Mouse (Mus musculus) heart, postnatal 10 days (tissue): ENCODE results near the gene Ptprr. TPM values are rescaled to one million over a fixed set of nuclear protein-coding genes. Genes with fewer than 3 reads are reported as not detected.

Source experiments
- DNase-seq, 2 experiments: peaks; one replicate each; pipeline ENCODE4 v3.0.0; 2021
- intact Hi-C: fragments of 180-260 bp; cut with DNase I; formaldehyde crosslinking; loops from one replicate; pipeline ENCODE4 v1.15.1; 2025
- total RNA-seq, 2 experiments: library from RNA; stranded (reverse); gene quantifications; 2 replicates each; pipeline ENCODE4 v1.2.3; 2021

Gene Ptprr
- total RNA-seq, 2 experiments from 2014 or later = 0.89 to 1.3 TPM

- DNase-seq = no peak
- intact Hi-C loops = no loop called here
Observed at GRCm38 (mm10) chr10:116115881-116116677, 98.1 kb downstream of the Ptprr start.

- intact Hi-C loops = no loop called here
- DNase-seq = no peak
Observed at GRCm38 (mm10) chr10:116117060-116117459, 99.0 kb downstream of the Ptprr start.

- no peak for DNase-seq
- intact Hi-C loops = no loop called here
Observed at GRCm38 (mm10) chr10:116121463-116121862, 103.5 kb downstream of the Ptprr start.

DNA sequence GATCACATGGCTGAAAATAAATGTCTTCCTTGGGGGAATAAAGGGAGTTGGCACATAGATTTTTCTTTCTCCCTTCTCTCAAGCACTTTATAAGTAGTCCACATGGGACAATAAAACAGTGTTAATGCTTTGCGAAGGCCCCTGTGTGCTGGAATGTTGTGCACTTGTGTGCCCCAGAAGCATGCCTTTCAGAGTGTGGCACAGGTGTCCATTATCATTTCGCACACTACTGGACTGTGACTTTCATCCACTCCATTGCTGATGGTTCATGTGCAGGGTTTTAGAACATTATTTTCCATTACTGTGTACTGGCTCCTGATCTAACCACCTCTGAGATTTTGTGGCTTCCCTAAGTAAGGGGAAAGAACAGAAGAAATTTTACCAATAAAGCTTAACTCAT is 105.8 kb downstream of the Ptprr start:
- no peak for DNase-seq
- intact Hi-C loops = no loop called here

DNA sequence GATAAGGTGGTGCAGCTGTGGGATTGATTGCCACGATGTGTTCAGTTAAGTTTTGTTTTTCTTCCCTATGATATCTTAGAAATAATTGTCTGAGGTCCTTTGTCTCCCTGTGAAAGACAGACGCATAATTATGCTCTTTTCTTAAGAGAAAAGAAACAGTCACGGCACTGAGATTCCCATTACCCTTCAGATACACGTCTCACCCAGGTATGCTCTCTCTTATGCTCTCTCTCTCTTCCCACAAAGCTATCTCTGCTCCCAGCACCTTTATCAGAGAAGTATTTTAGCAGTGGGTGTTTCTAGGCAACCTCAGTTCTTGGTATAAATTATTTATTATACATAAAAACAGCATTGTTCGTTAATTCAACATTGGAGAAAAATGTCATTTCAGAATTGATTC is 107.4 kb downstream of the Ptprr start:
- intact Hi-C loops = no loop called here

DNA sequence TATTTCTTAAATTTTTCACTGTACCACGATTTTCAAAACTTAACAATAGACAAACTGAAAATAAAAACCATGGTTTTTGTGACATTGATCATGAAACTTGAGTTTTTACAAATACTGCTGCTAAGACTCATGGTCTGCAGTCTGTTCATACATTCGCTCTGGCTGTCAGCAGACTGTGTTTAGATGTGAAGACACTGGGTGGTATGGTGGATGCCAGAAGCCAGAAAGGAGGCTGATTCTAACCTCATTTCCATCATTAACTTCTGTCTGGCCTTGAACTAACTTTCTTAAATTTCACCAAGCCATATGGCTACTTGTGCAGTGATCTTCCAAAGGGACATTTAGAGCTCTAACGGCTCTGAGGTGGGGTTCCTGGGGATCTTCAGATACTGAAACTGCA is 112.4 kb downstream of the Ptprr start:
- DNase-seq = no peak
- intact Hi-C loops = no loop called here

More for the DNA sequence above, 107.4 kb downstream of the Ptprr start:
- DNase-seq = no peak

GRCm38 (mm10) chr10:116131223-116131622 is 113.2 kb downstream of the Ptprr start:
- intact Hi-C loops = no loop called here

DNA sequence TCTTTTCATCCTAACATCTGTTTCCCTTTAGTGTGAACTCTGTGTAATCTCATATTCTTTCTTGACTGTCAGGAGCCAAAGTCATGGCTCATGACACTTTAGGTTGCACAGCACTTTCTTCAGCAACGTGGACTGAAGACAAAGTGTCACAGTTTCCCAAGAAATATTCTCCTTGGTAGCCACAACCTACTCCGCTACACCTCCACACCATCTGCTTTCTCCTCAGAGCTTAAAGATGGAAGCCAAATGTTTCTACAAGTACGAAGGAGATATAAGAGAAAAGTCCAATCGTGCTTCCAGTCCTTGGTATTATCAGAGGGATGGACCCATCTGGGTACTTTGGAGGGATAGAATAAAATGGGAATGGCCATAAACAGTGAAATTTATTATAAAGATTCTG is 114.2 kb downstream of the Ptprr start:
- DNase-seq = no peak
- intact Hi-C loops = no loop called here

More at GRCm38 (mm10) chr10:116131223-116131622, 113.2 kb downstream of the Ptprr start:
- DNase-seq = no peak

DNA sequence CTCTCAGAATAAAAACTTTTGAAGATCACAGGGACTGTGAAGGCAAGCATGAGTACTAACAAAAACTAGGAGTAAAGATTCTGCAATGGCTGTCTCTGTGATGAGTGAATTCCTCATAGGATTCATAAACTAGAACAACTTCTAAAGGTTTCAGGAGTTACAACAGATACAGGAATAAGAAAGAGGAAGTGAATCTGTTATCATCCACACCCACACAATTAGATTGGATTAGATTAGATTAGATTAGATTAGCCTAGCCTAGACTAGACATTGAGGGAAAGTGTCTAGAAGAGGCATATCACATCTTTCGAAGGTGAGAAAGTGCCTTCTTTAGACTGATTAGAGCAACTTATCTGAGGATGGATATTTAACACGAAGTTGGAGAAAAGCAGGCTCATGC is 117.2 kb downstream of the Ptprr start:
- intact Hi-C loops = no loop called here
- DNase-seq = no peak

DNA sequence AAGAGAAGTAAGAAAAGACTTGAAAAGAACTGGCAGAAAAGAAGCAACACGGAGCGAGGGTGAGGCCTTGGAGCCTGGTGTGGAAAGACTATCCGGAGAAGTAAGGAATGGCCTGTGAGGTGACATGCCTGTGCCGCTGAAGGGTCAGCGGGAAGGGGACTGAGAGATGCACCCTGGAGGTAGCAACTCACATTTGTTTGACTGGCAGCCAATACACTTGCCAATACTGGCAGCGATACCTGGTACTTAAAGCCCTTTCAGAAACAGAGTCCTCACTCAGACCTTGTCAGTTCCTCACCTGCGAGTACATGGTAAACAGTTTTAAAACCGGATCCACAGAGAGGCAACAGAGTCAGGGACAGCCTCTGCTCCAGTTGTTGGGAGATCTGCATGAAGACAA is 122.2 kb downstream of the Ptprr start:
- intact Hi-C loops = no loop called here
- DNase-seq = no peak

DNA sequence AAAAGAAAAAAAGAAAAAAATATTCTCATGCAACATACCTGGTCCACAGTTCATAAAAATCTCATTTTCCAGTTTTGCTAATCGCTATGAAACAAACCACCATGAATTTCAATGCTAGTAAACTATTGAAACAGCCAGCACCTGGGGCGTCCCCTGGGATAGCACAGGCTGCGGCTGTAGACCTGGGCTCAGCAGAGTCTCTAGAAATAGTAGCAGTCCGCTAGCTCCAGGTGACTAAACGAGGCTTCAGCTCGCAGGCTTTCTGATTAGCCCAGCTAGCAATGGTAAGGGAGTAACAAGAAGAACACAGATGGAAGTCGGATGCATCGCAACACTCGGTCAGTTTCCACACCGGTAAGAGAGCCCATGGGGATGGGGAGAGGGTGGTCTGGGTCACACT is 125.7 kb downstream of the Ptprr start:
- intact Hi-C loops = no loop called here
- DNase-seq = no peak

DNA sequence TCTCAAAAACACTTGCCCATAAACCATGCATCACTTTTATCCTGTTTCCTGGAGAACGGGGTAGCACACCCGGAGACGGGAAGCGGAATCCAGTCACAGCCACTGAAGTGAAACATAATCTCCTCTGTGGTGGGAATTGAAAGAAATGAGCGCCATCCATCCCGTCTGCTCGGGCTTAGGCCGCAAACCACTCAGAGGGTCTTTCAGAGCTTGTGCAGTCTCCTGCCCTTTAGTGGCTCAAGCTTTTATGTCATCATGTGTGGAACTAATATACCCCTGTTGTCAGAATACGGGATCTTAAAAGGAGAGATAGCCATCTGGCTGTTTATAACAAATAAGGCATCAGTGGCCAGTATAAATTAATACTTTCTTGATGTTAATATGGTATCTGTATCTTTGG is 128.1 kb downstream of the Ptprr start:
- intact Hi-C loops = no loop called here
- no peak for DNase-seq

GRCm38 (mm10) chr10:116154707-116155106 is 136.7 kb downstream of the Ptprr start:
- DNase-seq = no peak
- intact Hi-C loops = no loop called here

DNA sequence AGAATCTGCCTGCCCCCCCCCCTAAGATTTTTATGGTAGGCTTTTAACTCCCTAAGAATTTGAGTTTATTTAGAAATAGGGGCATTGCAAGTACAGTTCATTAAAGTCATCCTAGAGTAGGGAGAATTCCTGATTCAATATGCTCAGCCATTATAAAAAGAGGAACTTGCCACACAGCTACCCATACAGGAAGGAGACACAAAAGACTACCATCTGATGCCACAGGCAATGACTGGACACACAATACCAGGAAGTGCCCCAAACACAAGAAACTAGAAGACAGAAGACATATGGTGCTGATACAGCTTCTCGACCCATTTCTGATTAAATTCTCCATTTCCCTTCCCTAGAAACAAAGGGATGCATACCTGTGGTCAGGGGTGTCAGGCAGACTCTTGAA is 138.7 kb downstream of the Ptprr start:
- intact Hi-C loops = no loop called here
- DNase-seq = no peak

DNA sequence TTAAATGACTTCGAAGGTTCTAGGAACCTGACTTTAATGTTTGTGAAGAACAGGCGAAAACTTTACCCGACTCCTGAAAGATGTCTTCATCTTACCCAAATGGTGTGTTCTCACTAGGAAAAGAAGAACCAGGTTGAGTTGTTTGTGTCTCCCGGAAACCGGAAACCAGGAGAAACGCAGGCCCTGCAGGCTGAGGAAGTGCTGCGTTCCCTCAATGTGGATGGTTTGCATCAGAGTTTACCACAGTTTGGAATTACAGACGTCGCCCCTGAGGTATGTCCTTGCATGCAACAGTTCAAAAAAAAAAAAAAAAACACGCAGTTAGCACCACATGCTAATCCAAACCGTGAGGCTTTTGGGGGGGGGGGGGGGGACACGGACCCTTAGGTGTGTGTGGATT is 144.3 kb downstream of the Ptprr start:
- DNase-seq = no peak
- intact Hi-C loops = no loop called here

DNA sequence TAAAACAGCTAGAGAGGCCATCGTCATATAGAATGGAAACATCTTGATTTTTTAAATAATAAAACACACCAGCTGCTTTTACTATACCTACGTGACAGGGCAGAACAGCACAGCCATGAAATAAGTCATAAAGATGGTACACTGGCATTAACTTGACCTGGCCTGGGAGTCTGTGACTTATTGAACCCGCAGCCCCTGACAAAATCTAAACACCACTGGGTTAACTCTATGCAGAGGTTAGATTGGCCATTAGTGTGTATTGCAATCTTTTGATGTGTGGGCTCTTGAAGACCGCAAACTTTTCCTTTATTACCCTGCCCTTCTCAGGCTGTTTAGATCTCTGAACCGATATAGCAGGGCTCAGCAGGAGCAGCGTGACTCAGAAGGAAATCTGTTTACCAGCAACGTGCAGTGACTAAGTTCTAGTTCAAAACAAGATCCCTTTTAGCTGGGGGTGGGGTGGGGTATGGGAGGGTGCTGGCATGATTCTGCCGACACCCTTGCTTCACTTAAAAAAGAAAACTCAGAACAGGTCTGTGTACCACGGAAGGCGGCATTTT is 157.4 kb downstream of the Ptprr start:
- DNase-seq = no peak
- intact Hi-C loops = no loop called here

- intact Hi-C loops = no loop called here
- DNase-seq = no peak
Observed at GRCm38 (mm10) chr10:116177390-116178179, 159.6 kb downstream of the Ptprr start.

DNA sequence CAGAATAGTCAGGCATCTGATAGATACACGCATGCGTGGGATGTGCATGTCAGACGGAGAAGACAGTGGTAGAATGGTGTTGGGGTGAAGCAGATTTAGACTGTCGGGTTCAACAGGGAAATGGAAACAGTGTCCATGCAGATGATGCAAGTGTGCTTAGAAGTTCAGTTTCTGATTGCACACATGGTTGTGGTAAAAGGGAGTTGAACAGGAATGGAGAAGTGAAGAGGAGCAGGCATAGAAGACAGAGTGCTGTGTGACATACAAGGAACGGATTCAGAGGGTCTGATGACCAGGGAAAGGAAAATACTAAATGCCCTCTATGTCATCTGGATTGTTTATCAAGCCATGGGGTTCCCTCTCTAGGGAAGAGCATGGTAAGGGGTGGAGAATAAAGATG is 163.2 kb downstream of the Ptprr start:
- intact Hi-C loops = no loop called here

GRCm38 (mm10) chr10:116182221-116182620 is 164.2 kb downstream of the Ptprr start:
- intact Hi-C loops = no loop called here
- no peak for DNase-seq

More for the DNA sequence above, 163.2 kb downstream of the Ptprr start:
- DNase-seq = no peak

DNA sequence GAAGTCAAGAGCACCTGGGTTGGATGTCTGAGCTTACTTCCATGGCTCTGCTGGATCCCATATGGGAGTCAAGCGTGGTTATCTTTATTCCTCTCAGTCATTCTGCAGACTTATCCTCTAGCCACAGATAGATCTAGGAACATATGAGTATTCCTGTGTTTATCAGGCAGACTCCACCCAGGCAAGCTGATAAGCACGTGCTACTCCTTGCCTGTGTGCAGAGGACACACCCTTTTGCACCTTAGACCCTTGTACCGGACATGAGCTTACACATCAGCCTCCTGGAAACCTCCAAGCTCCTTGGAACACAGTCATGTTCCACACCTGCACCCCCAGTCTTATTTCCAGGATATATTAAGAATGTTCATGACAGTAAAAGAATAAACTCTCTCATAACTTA is 165.2 kb downstream of the Ptprr start:
- DNase-seq = no peak
- intact Hi-C loops = no loop called here

GRCm38 (mm10) chr10:116191724-116192123 is 173.7 kb downstream of the Ptprr start:
- DNase-seq = no peak
- intact Hi-C loops = loop anchor here (10.0 kb wide), 3 partner anchors 477 to 757 kb away; no protein-coding TSS in a partner anchor

GRCm38 (mm10) chr10:116192293-116192692 is 174.3 kb downstream of the Ptprr start:
- intact Hi-C loops = loop anchor here (10.0 kb wide), 3 partner anchors 477 to 757 kb away; no protein-coding TSS in a partner anchor
- DNase-seq = no peak
